Mouse (Mus musculus) MEL (cell line): ENCODE results near the gene Syn1. TPM values are rescaled to one million over a fixed set of nuclear protein-coding genes. Genes with fewer than 3 reads are reported as not detected.

Experiments
- DNase-seq: peaks from one replicate; pipeline ENCODE4 v3.0.0; 2011; ENCODE audit warnings: low read depth, low spot score
- H3K27ac ChIP-seq: 2 replicates; pipeline ENCODE4 v1.5.1; 2012; ENCODE audit warnings: low read depth, mild to moderate bottlenecking, control low read depth, low read length, moderate library complexity; ENCODE audit not compliant: control insufficient read depth
- H3K27me3 ChIP-seq, 2 experiments: fragments of 150-350 bp in 1 of 2; sonication (generic) in 1 of 2; 2 replicates each; pipeline ENCODE4 v1.6.1; 2012; ENCODE audit warnings: low read length in 2 of 2, mild to moderate bottlenecking in 2 of 2, improper control_type of control experiment in 1 of 2, moderate library complexity in 1 of 2; ENCODE audit not compliant: insufficient read depth in 2 of 2, control insufficient read depth in 1 of 2
- H3K36me3 ChIP-seq, 2 experiments: 2 replicates each; pipeline ENCODE4 v1.6.1; 2012 to 2014; ENCODE audit warnings: low read length in 2 of 2, improper control_type of control experiment in 1 of 2, inconsistent platforms in 1 of 2, mild to moderate bottlenecking in 1 of 2; ENCODE audit not compliant: insufficient read depth in 2 of 2, control insufficient read depth in 1 of 2
- H3K4me1 ChIP-seq, 2 experiments: fragments of 150-350 bp in 1 of 2; sonication (generic) in 1 of 2; 2 replicates each; pipeline ENCODE4 v1.6.1; 2012; ENCODE audit warnings: low read length in 2 of 2, improper control_type of control experiment in 1 of 2, mild to moderate bottlenecking in 1 of 2; ENCODE audit not compliant: insufficient read depth in 2 of 2, control insufficient read depth in 1 of 2
- H3K4me3 ChIP-seq, 2 experiments: fragments of 150-350 bp in 1 of 2; sonication (generic) in 1 of 2; 2 replicates each; pipeline ENCODE4 v1.5.1; 2012; ENCODE audit warnings: low read depth in 2 of 2, low read length in 2 of 2, mild to moderate bottlenecking in 2 of 2, moderate library complexity in 2 of 2, control low read depth in 1 of 2, improper control_type of control experiment in 1 of 2; ENCODE audit not compliant: control insufficient read depth in 1 of 2, insufficient read depth in 1 of 2
- H3K79me2 ChIP-seq: 2 replicates; pipeline ENCODE4 v1.6.1; 2012; ENCODE audit warnings: mild to moderate bottlenecking, low read length, moderate library complexity; ENCODE audit not compliant: control insufficient read depth, poor library complexity, insufficient read depth
- H3K9ac ChIP-seq: 2 replicates; pipeline ENCODE4 v1.6.1; 2012; ENCODE audit warnings: low read depth, mild to moderate bottlenecking, control low read depth, low read length, moderate library complexity; ENCODE audit not compliant: control insufficient read depth, poor library complexity, severe bottlenecking
- H3K9me3 ChIP-seq: fragments of 150-350 bp; sonication (generic); replicated peaks from 2 replicates; pipeline ENCODE4 v1.6.1; 2012; ENCODE audit warnings: mild to moderate bottlenecking, low read length, improper control_type of control experiment, moderate library complexity; ENCODE audit not compliant: insufficient read depth
- BHLHE40 ChIP-seq: IDR thresholded peaks from 2 replicates; pipeline ENCODE4 v1.6.1; 2012; ENCODE audit warnings: low read depth, mild to moderate bottlenecking, inconsistent platforms, low read length, improper control_type of control experiment, borderline replicate concordance
- GABPA ChIP-seq: IDR thresholded peaks from 2 replicates; pipeline ENCODE4 v1.6.1; 2012; ENCODE audit warnings: low read depth, mild to moderate bottlenecking, inconsistent platforms, low read length, improper control_type of control experiment, moderate library complexity
- JUND ChIP-seq: IDR thresholded peaks from 2 replicates; pipeline ENCODE4 v1.6.1; 2011; ENCODE audit warnings: low read depth, mild to moderate bottlenecking, improper control_type of control experiment, low read length
- MAFK ChIP-seq: IDR thresholded peaks from 2 replicates; pipeline ENCODE4 v1.6.1; 2011; ENCODE audit warnings: low read depth, mild to moderate bottlenecking, low read length, improper control_type of control experiment, borderline replicate concordance
- MAX ChIP-seq: IDR thresholded peaks from 2 replicates; pipeline ENCODE4 v1.6.1; 2011; ENCODE audit warnings: low read length, improper control_type of control experiment
- MAZ ChIP-seq: IDR thresholded peaks from 2 replicates; pipeline ENCODE4 v1.6.1; 2012; ENCODE audit warnings: low read depth, mild to moderate bottlenecking, inconsistent platforms, low read length, improper control_type of control experiment
- MEF2A ChIP-seq: IDR thresholded peaks from 2 replicates; pipeline ENCODE4 v1.6.1; 2014; ENCODE audit warnings: low read depth, mild to moderate bottlenecking, inconsistent platforms, low read length, improper control_type of control experiment; ENCODE audit not compliant: poor library complexity, insufficient replicate concordance, severe bottlenecking; ENCODE audit errors: extremely low read depth
- MXI1 ChIP-seq: IDR thresholded peaks from 2 replicates; pipeline ENCODE4 v1.6.1; 2011; ENCODE audit warnings: mild to moderate bottlenecking, low read depth, low read length, improper control_type of control experiment
- NRF1 ChIP-seq: IDR thresholded peaks from 2 replicates; pipeline ENCODE4 v1.6.1; 2014; ENCODE audit warnings: low read depth, mild to moderate bottlenecking, inconsistent platforms, low read length, improper control_type of control experiment, moderate library complexity; ENCODE audit not compliant: poor library complexity, insufficient read depth, severe bottlenecking
- POLR2A ChIP-seq, 2 experiments: IDR thresholded peaks; 2 replicates each; pipeline ENCODE4 v1.6.1; 2011 to 2012; ENCODE audit warnings: low read length in 2 of 2, mild to moderate bottlenecking in 2 of 2, control low read depth in 1 of 2, improper control_type of control experiment in 1 of 2, low read depth in 1 of 2, moderate library complexity in 1 of 2; ENCODE audit not compliant: control insufficient read depth in 1 of 2, insufficient read depth in 1 of 2, poor library complexity in 1 of 2
- POLR2AphosphoS2 ChIP-seq: IDR thresholded peaks from 2 replicates; pipeline ENCODE4 v1.6.1; 2011; ENCODE audit warnings: low read length, improper control_type of control experiment
- POLR2AphosphoS5 ChIP-seq: IDR thresholded peaks from 2 replicates; pipeline ENCODE4 v1.6.1; 2012; ENCODE audit warnings: low read depth, borderline replicate concordance, mild to moderate bottlenecking, inconsistent platforms, low read length, moderate library complexity, mixed read lengths
- RAD21 ChIP-seq: IDR thresholded peaks from 2 replicates; pipeline ENCODE4 v1.6.1; 2011; ENCODE audit warnings: mild to moderate bottlenecking, low read depth, low read length, improper control_type of control experiment
- SIN3A ChIP-seq: IDR thresholded peaks from 2 replicates; pipeline ENCODE4 v1.6.1; 2012; ENCODE audit warnings: low read length, improper control_type of control experiment, inconsistent platforms
- TAL1 ChIP-seq: IDR thresholded peaks from 2 replicates; pipeline ENCODE4 v1.6.1; 2012; ENCODE audit warnings: mild to moderate bottlenecking, inconsistent platforms, low read length, moderate library complexity, mixed read lengths
- UBTF ChIP-seq: IDR thresholded peaks from 2 replicates; pipeline ENCODE4 v1.6.1; 2012; ENCODE audit warnings: low read depth, mild to moderate bottlenecking, inconsistent platforms, low read length, improper control_type of control experiment, moderate library complexity, borderline replicate concordance; ENCODE audit not compliant: insufficient read depth
- USF1 ChIP-seq: IDR thresholded peaks from 2 replicates; pipeline ENCODE4 v1.6.1; 2014; ENCODE audit warnings: low read depth, mild to moderate bottlenecking, inconsistent platforms, low read length, improper control_type of control experiment, moderate library complexity
- USF2 ChIP-seq, 2 experiments: IDR thresholded peaks; 2 replicates each; pipeline ENCODE4 v1.6.1; 2011 to 2012; ENCODE audit warnings: improper control_type of control experiment in 2 of 2, low read length in 2 of 2, borderline replicate concordance in 1 of 2, inconsistent platforms in 1 of 2, low read depth in 1 of 2, mild to moderate bottlenecking in 1 of 2; ENCODE audit not compliant: insufficient read depth in 1 of 2
- ZKSCAN1 ChIP-seq: IDR thresholded peaks from 2 replicates; pipeline ENCODE4 v1.6.1; 2012; ENCODE audit warnings: low read depth, mild to moderate bottlenecking, inconsistent platforms, low read length, improper control_type of control experiment, moderate library complexity
- ZMIZ1 ChIP-seq: IDR thresholded peaks from 2 replicates; pipeline ENCODE4 v1.6.1; 2012; ENCODE audit warnings: low read depth, mild to moderate bottlenecking, inconsistent platforms, low read length, improper control_type of control experiment, moderate library complexity
- ZNF384 ChIP-seq: IDR thresholded peaks from 2 replicates; pipeline ENCODE4 v1.6.1; 2012; ENCODE audit warnings: low read depth, mild to moderate bottlenecking, inconsistent platforms, low read length, improper control_type of control experiment
- polyA plus RNA-seq, 2 experiments: library from polyadenylated mRNA; stranded (reverse) in 1 of 2; unstranded in 1 of 2; fragments of >175 nt in 1 of 2; fragments of >200 nt in 1 of 2; gene quantifications; 2 replicates each; pipeline versions ENCODE4 v1.2.1 to v1.2.4; 2012; ENCODE audit warnings: low replicate concordance in 2 of 2, low read depth in 1 of 2; ENCODE audit not compliant: insufficient read length in 2 of 2, insufficient read depth in 1 of 2, missing spikeins in 1 of 2
- total RNA-seq: library from RNA; depleted of rRNA; stranded (reverse); fragments of 300-350 nt; gene quantifications from 2 replicates; pipeline ENCODE4 v1.2.3, GENCODE M21; 2012

The Syn1 gene
- total and polyA plus RNA-seq, 3 experiments = 0.08 to 0.22 TPM; not detected in 1

- no peaks in the 10 kb centered on the region for H3K79me2 ChIP-seq
- no peaks in the 10 kb centered on the region for H3K9me3 ChIP-seq
- no peaks in the 10 kb centered on the region for H3K27me3 ChIP-seq
- no peak within 1 kb of the TSS for H3K9ac ChIP-seq
- H3K4me3 ChIP-seq = no peak within 1 kb of the TSS
- H3K4me1 ChIP-seq = no peaks in the 10 kb centered on the region; a peak in 1 of 4 replicates
- no peak for TF ChIP-seq JUND
- TF ChIP-seq MEF2A = no peak
- TF ChIP-seq USF2 (IDR thresholded peaks at IDR 0.05; ENCODE audit: borderline replicate concordance in 1 of 2, insufficient read depth in 1 of 2, low read depth in 1 of 2, low read length in 2 of 2) = no peak
- no peak for TF ChIP-seq POLR2AphosphoS2
- no peak for TF ChIP-seq ZNF384
- TF ChIP-seq SIN3A = no peak
- no peak for TF ChIP-seq MXI1
- no peak for TF ChIP-seq MAFK
- TF ChIP-seq ZMIZ1 = no peak
- no peak for TF ChIP-seq MAZ
- TF ChIP-seq POLR2A (IDR thresholded peaks at IDR 0.05; ENCODE audit: control insufficient read depth in 1 of 2, insufficient read depth in 1 of 2, low read depth in 1 of 2, low read length in 2 of 2, poor library complexity in 1 of 2) = no peak
- no peak for TF ChIP-seq TAL1
- TF ChIP-seq MAX = no peak
- TF ChIP-seq NRF1 = no peak
- no peak for TF ChIP-seq GABPA
- no peak for TF ChIP-seq POLR2AphosphoS5
- no peak for TF ChIP-seq BHLHE40
- TF ChIP-seq UBTF = no peak
- H3K36me3 ChIP-seq = no peaks in the 10 kb centered on the region
- DNase-seq = no peak
- H3K27ac ChIP-seq = no peak within 1 kb of the TSS
Observed at GRCm38 (mm10) chrX:20869962-20870513, 50.8 kb downstream of the Syn1 start, which contains the start of gene Timp1. Gene Timp1, plus strand, starts transcription at chrX:20870166.

GRCm38 (mm10) chrX:20869203-20869602 lies 51.6 kb downstream of the Syn1 start:
- no peaks in the 10 kb centered on the region for H3K79me2 ChIP-seq
- no peak overlapping the region for H3K4me3 ChIP-seq
- no peaks in the 10 kb centered on the region for H3K27me3 ChIP-seq
- no peaks in the 10 kb centered on the region for H3K36me3 ChIP-seq
- H3K27ac ChIP-seq = no peak overlapping the region
- H3K4me1 ChIP-seq = no peaks in the 10 kb centered on the region; a peak in 1 of 4 replicates
- TF ChIP-seq USF1 = no peak
- TF ChIP-seq MAZ = no peak
- no peak for TF ChIP-seq ZKSCAN1
- TF ChIP-seq RAD21 = no peak
- TF ChIP-seq POLR2AphosphoS2 = no peak
- H3K9ac ChIP-seq = no peak overlapping the region
- no peak for DNase-seq
- H3K9me3 ChIP-seq = no peaks in the 10 kb centered on the region
